Mouse (Mus musculus): Measurements from ENCODE around the gene Nbeal2.

GRCm38 (mm10) chr9:110644295-110644694 lies 9.7 kb downstream of the Nbeal2 start:
- TF ChIP-seq CTCF (IDR thresholded peaks at IDR 0.05; ENCODE audit: low read depth, low read length): no peak
- no peak for TF ChIP-seq POLR2A (IDR thresholded peaks at IDR 0.05; ENCODE audit: extremely low read depth, insufficient read depth, low read length)
